Mouse (Mus musculus) CH12.LX (cell line): ENCODE measurements around the gene Apba2.

Source experiments
- BHLHE40 ChIP-seq: IDR thresholded peaks from 2 replicates; pipeline ENCODE4 v1.6.1; 2011; ENCODE audit warnings: mild to moderate bottlenecking, low read depth, low read length, improper control_type of control experiment
- POLR2A ChIP-seq: IDR thresholded peaks from 2 replicates; pipeline ENCODE4 v1.6.1; 2011; ENCODE audit warnings: low read depth, mild to moderate bottlenecking, improper control_type of control experiment, low read length
- RAD21 ChIP-seq: IDR thresholded peaks from 2 replicates; pipeline ENCODE4 v1.6.1; 2011; ENCODE audit warnings: low read depth, mild to moderate bottlenecking, low read length, improper control_type of control experiment, moderate library complexity

DNA sequence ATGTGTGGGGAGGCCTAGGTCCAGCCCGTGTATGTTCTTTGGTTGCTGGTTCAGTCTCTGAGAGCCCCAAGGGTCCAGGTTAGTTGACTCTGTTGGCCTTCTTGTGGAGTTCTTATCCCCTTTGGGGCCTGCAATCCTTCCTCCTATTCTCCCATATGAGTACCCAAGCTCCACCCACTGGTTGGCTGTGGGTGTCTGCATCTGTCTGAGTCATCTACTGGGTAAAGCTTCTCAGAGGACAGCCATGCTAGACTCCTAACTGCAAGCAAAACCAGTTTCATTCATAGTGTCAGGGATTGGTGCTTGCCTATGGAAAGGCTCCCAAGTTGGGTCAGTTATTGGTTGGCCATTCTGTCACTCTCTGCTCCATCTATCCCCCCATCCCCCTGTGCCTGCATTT is 29.8 kb downstream of the Apba2 start:
- TF ChIP-seq BHLHE40 (no peak), POLR2A (no peak), RAD21 (no peak)
